Mouse (Mus musculus) spleen, adult 2 months (tissue): ENCODE data around the gene Osbpl2. TPM values are rescaled to one million over a fixed set of nuclear protein-coding genes. Genes with fewer than 3 reads are reported as not detected.

Experiments
- DNase-seq, 2 experiments: peaks; one replicate each; pipeline versions ENCODE4 v3.0.0 to v3.0.0-alpha.2; 2012 to 2021; ENCODE audit warnings: low spot score in 2 of 2, low read depth in 1 of 2
- H3K27ac ChIP-seq: fragments of 200-500 bp; 2 replicates; pipeline ENCODE4 v1.5.1; 2012; ENCODE audit warnings: low read length, inconsistent platforms; ENCODE audit not compliant: insufficient read depth
- H3K27me3 ChIP-seq: fragments of 200-500 bp; 2 replicates; pipeline ENCODE4 v1.6.1; 2012; ENCODE audit warnings: mild to moderate bottlenecking, moderate library complexity, low read length, inconsistent platforms; ENCODE audit not compliant: control insufficient read depth, insufficient read depth
- H3K36me3 ChIP-seq: fragments of 200-500 bp; 2 replicates; pipeline ENCODE4 v1.6.1; 2012; ENCODE audit warnings: mild to moderate bottlenecking, low read length, inconsistent platforms; ENCODE audit not compliant: control insufficient read depth, insufficient read depth
- H3K4me1 ChIP-seq: fragments of 200-500 bp; 2 replicates; pipeline ENCODE4 v1.6.1; 2011; ENCODE audit warnings: inconsistent platforms; ENCODE audit not compliant: control insufficient read depth, insufficient read depth, insufficient read length
- H3K4me3 ChIP-seq: fragments of 200-500 bp; 2 replicates; pipeline ENCODE4 v1.5.1; 2011; ENCODE audit warnings: mild to moderate bottlenecking, inconsistent platforms; ENCODE audit not compliant: insufficient read depth, insufficient read length; ENCODE audit errors: extremely low read depth
- CTCF ChIP-seq: fragments of 200-500 bp; IDR thresholded peaks from 2 replicates; pipeline ENCODE4 v1.5.1; 2011; ENCODE audit warnings: mild to moderate bottlenecking, inconsistent platforms; ENCODE audit not compliant: insufficient read depth, insufficient read length, insufficient replicate concordance; ENCODE audit errors: extremely low read depth
- POLR2A ChIP-seq: fragments of 200-500 bp; IDR thresholded peaks from 2 replicates; pipeline ENCODE4 v1.6.1; 2011; ENCODE audit warnings: low read depth, low read length, inconsistent platforms
- WGBS: fragments of 180-500 bp; shearing (Covaris S2); methylation state at CpG from one replicate; pipeline ENCODE4 v1.1.7; 2018; 5-methylcytosine and 5-hydroxymethylcytosine counted together
- polyA plus RNA-seq: library from polyadenylated mRNA; depleted of rRNA; stranded (reverse); fragments of >200 nt; gene quantifications from 2 replicates; pipeline ENCODE4 v1.2.3, GENCODE M21; 2012; rRNA removed

The Osbpl2 gene
- polyA plus RNA-seq, 1 experiment, result 12.3 TPM

DNA sequence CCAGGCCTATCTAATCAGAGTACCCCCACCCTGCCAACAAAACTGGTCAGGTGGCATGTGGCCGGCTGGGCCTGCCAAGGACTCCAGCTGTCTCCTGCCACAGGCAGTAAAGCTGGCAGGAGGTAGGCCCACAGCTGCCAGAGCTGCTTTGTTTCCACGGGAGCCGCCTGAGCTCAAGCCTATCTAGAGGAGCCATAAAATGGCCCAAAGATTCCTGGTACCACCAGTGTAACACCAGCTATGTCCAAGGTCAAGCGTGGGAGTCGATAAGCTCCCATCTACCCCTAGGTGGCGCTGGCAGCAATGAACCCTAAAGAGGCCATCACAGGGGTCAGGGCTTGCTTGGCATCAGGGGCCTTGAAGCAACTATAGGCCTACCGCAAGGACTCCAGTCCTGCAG, 88.7 kb downstream of the Osbpl2 start:
- H3K4me3 ChIP-seq, result no peak overlapping the region
- no peak for DNase-seq

DNA sequence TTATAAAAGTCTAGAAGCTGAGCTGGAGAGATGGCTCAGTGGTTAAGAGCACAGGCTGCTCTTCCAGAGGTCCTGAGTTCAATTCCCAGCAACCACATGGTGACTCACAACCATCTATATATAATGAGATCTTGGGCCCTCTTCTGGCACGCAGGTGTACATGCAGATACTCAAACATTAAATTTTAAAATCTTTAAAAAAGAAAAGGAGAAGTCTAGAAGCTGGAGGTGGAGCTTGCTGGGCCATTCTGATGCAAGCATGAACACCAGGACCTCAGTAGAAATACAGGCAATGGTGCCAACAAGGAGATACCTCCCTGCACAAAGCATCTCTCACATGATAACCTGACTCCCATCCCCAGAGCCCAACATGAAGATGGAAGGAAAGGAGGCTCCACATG, 89.9 kb downstream of the Osbpl2 start:
- WGBS, result 59% methylated on average over 1 of the region's 1 CpGs
- Histone ChIP-seq H3K4me3 (no peak overlapping the region), H3K4me1 (no peaks in the 10 kb centered on the region), H3K27me3 (no peaks in the 10 kb centered on the region), H3K27ac (no peak overlapping the region), H3K36me3 (no peaks in the 10 kb centered on the region)
- TF ChIP-seq POLR2A (no peak), CTCF (no peak)
- no peak for DNase-seq

More for the DNA sequence above, 88.7 kb downstream of the Osbpl2 start:
- 86% methylated on average over 7 of the region's 7 CpGs for WGBS
- no peak overlapping the region for H3K27ac ChIP-seq
- H3K36me3 ChIP-seq, result no peaks in the 10 kb centered on the region
- TF ChIP-seq CTCF (no peak), POLR2A (no peak)
- H3K27me3 ChIP-seq, result no peaks in the 10 kb centered on the region
- H3K4me1 ChIP-seq, result no peaks in the 10 kb centered on the region

GRCm38 (mm10) chr2:180212255-180212654, 93.1 kb downstream of the Osbpl2 start:
- Histone ChIP-seq H3K36me3 (no peaks in the 10 kb centered on the region), H3K27ac (no peak overlapping the region), H3K4me1 (no peaks in the 10 kb centered on the region), H3K27me3 (no peaks in the 10 kb centered on the region), H3K4me3 (no peak overlapping the region)
- TF ChIP-seq POLR2A, result no peak
- TF ChIP-seq CTCF, result no peak
- no peak for DNase-seq
- 92% methylated on average over 3 of the region's 3 CpGs for WGBS

Other genes starting within 250 kb of the Osbpl2 start
- 13.0 and 14.5 TPM in 2 replicates for gene Taf4, start 142.7 kb upstream of the Osbpl2 start, polyA plus RNA-seq
- gene Lsm14b, start 94.3 kb upstream of the Osbpl2 start, polyA plus RNA-seq, result 17.9 and 25.8 TPM in 2 replicates
- 87.4 and 96.4 TPM in 2 replicates for gene Psma7, start 76.9 kb upstream of the Osbpl2 start, polyA plus RNA-seq
- 5.9 and 6.8 TPM in 2 replicates for gene Ss18l1, start 76.8 kb upstream of the Osbpl2 start, polyA plus RNA-seq
- gene Mtg2, start 48.7 kb upstream of the Osbpl2 start, polyA plus RNA-seq, result 12.8 and 13.9 TPM in 2 replicates
- not detected in 2 replicates for gene Hrh3, start 14.8 kb upstream of the Osbpl2 start, polyA plus RNA-seq
- gene Adrm1, start 52.2 kb downstream of the Osbpl2 start, polyA plus RNA-seq, result 88.2 and 124 TPM in 2 replicates
- gene Lama5, start 106.6 kb downstream of the Osbpl2 start, polyA plus RNA-seq, result 8.4 and 12.2 TPM in 2 replicates
- 2,793 and 4,124 TPM in 2 replicates for gene Rps21, start 138.1 kb downstream of the Osbpl2 start, polyA plus RNA-seq
- gene Cables2, start 154.2 kb downstream of the Osbpl2 start, polyA plus RNA-seq, result 40.9 and 56.9 TPM in 2 replicates
- not detected in 2 replicates for gene Rbbp8nl, start 170.6 kb downstream of the Osbpl2 start, polyA plus RNA-seq
- gene Gata5, start 215.4 kb downstream of the Osbpl2 start, polyA plus RNA-seq, result 0.12 and 0.26 TPM in 2 replicates